Mouse (Mus musculus) adipose tissue, adult 10 weeks (tissue): ENCODE results near the gene Gm10721. TPM values are rescaled to one million over a fixed set of nuclear protein-coding genes. Genes with fewer than 3 reads are reported as not detected.

ENCODE experiments used
- polyA plus RNA-seq: library from polyadenylated mRNA; stranded (reverse); fragments of 350-450 nt; fragmentation: Illumina TruSeq; extraction: RNeasy Lipid Tissue Mini Kit (QIAGEN cat#74804); gene quantifications from one replicate; pipeline ENCODE4 v1.2.3, GENCODE M21; 2014; ENCODE audit warnings: low read depth, low replicate concordance

Gm10721 gene
- not detected for polyA plus RNA-seq

GRCm38 (mm10) chr9:3012733-3013279, at the start of gene Gm10721:
Gene Gm10721, plus strand, starts transcription at chr9:3013140.

GRCm38 (mm10) chr9:3000445-3000972, 12.4 kb upstream of the Gm10721 start, which contains the start of gene Gm10722:
Gene Gm10722, plus strand, starts transcription at chr9:3000922.

GRCm38 (mm10) chr9:3002794-3003396, 10.0 kb upstream of the Gm10721 start, which contains the start of gene Gm11168:
Gene Gm11168, plus strand, starts transcription at chr9:3003346.

GRCm38 (mm10) chr9:3015354-3015753, 2.4 kb downstream of the Gm10721 start, which contains the start of gene Gm10720:
Gene Gm10720, plus strand, starts transcription at chr9:3015654.

GRCm38 (mm10) chr9:3017108-3017507, 4.2 kb downstream of the Gm10721 start, which contains the start of gene Gm10719:
Gene Gm10719, plus strand, starts transcription at chr9:3017408.

GRCm38 (mm10) chr9:3023312-3023984, 10.5 kb downstream of the Gm10721 start, which contains the start of gene Gm10718:
Gene Gm10718, plus strand, starts transcription at chr9:3023547.

GRCm38 (mm10) chr9:3024912-3025467, 12.1 kb downstream of the Gm10721 start, which contains the start of gene Gm10717:
Gene Gm10717, plus strand, starts transcription at chr9:3025417.

GRCm38 (mm10) chr9:3034299-3034698, 21.4 kb downstream of the Gm10721 start, which contains the start of gene Gm17535:
Gene Gm17535, plus strand, starts transcription at chr9:3034599.

GRCm38 (mm10) chr9:3036577-3036976, 23.6 kb downstream of the Gm10721 start, which contains the start of gene Gm10715:
Gene Gm10715, plus strand, starts transcription at chr9:3036877.

Other genes with a start within 250 kb of the Gm10721 start
- gene Gm10722, start 12.2 kb upstream of the Gm10721 start, polyA plus RNA-seq, result not detected
- not detected for gene Gm11168, start 9.8 kb upstream of the Gm10721 start, polyA plus RNA-seq
- not detected for gene Gm10720, start 2.5 kb downstream of the Gm10721 start, polyA plus RNA-seq
- gene Gm10719, start 4.3 kb downstream of the Gm10721 start, polyA plus RNA-seq, result not detected
- gene Gm10718, start 10.4 kb downstream of the Gm10721 start, polyA plus RNA-seq, result not detected
- gene Gm10717, start 12.3 kb downstream of the Gm10721 start, polyA plus RNA-seq, result not detected
- gene Gm17535, start 21.5 kb downstream of the Gm10721 start, polyA plus RNA-seq, result not detected
- gene Gm10715, start 23.7 kb downstream of the Gm10721 start, polyA plus RNA-seq, result not detected